Mouse (Mus musculus) embryonic fibroblast, embryonic 13.5 days (primary cell): ENCODE data around the gene Gm44503.

Experiments
- CTCF ChIP-seq: IDR thresholded peaks from 2 replicates; pipeline ENCODE4 v1.5.1; 2011; ENCODE audit warnings: mild to moderate bottlenecking, control low read depth, low read length, moderate library complexity, borderline replicate concordance; ENCODE audit not compliant: insufficient read depth
- POLR2A ChIP-seq: IDR thresholded peaks from 2 replicates; pipeline ENCODE4 v1.6.1; 2011; ENCODE audit warnings: low read depth, mild to moderate bottlenecking, control low read depth, low read length, moderate library complexity

- TF ChIP-seq CTCF: no peak
- no peak for TF ChIP-seq POLR2A
Observed at GRCm38 (mm10) chr9:73048927-73049326, 90.3 kb downstream of the Gm44503 start.
